Mouse (Mus musculus): ENCODE results near the gene Fubp1. TPM values are rescaled to one million over a fixed set of nuclear protein-coding genes. Genes with fewer than 3 reads are reported as not detected.
A peak's percentile ranks its signal among the peaks of the same experiment; 100 is the strongest.

Fubp1 gene
- total and polyA plus RNA-seq, 3 experiments = 214 to 333 (median 224) TPM

- peak overlapping the region; percentile 98 for H3K9ac ChIP-seq (ENCODE audit: insufficient read depth, low read depth)
- DNase-seq (ENCODE audit: extremely low read depth) = no peak
- peaks cover 63% of the 10 kb centered on the region for H3K79me2 ChIP-seq (replicated peaks; ENCODE audit: control insufficient read depth, extremely low read depth, insufficient read depth, poor library complexity, severe bottlenecking)
- TF ChIP-seq ZMIZ1 (IDR thresholded peaks at IDR 0.05; ENCODE audit: low read depth, low read length) (0 out of 2 replicates have a peak, but pooled peaks have one; percentile 36), HCFC1 (IDR thresholded peaks at IDR 0.05; ENCODE audit: low read depth, low read length) (no peak), RCOR1 (conservative IDR thresholded peaks at IDR 0.05; ENCODE audit: low read depth, low read length) (0 out of 2 replicates have a peak, but pooled peaks have one; percentile 50), POLR2A (IDR thresholded peaks at IDR 0.05; ENCODE audit: low read depth, low read length) (peak; percentile 24; the same call in 1 of the 2 replicates), SIN3A (IDR thresholded peaks at IDR 0.05; ENCODE audit: low read length) (peak; percentile 14), POLR2AphosphoS2 (IDR thresholded peaks at IDR 0.05; ENCODE audit: low read depth, low read length) (no peak; the same call in 1 of the 2 replicates), EP300 (IDR thresholded peaks at IDR 0.05; ENCODE audit: low read length) (no peak), MXI1 (IDR thresholded peaks at IDR 0.05; ENCODE audit: low read depth, low read length) (peak; percentile 42; the same call in 1 of the 2 replicates), E2F4 (IDR thresholded peaks at IDR 0.05; ENCODE audit: insufficient replicate concordance, low read depth, low read length) (no peak), TCF12 (IDR thresholded peaks at IDR 0.05; ENCODE audit: low read depth, low read length) (no peak), MYC (IDR thresholded peaks at IDR 0.05; ENCODE audit: low read depth, low read length) (peak; percentile 9; the same call in 1 of the 2 replicates), MAZ (IDR thresholded peaks at IDR 0.05; ENCODE audit: low read depth, low read length) (peak; percentile 15; the same call in 1 of the 2 replicates), ELF1 (IDR thresholded peaks at IDR 0.05; ENCODE audit: low read depth, low read length) (0 out of 2 replicates have a peak, but pooled peaks have one; percentile 7)
- dilution Hi-C loops (cut with MboI; ENCODE audit: extremely low pct_ligation_motif_present, extremely low pct_unique_long_range_greater_than_20kb, low sequenced_read_pairs) (no loop called here), in situ Hi-C loops (cut with MboI; ENCODE audit: low pct_ligation_motif_present, low pct_unique_long_range_greater_than_20kb, low sequenced_read_pairs) (no loop called here)
- H3K9me3 ChIP-seq (replicated peaks; ENCODE audit: low read length) = no peaks in the 10 kb centered on the region
- H3K4me2 ChIP-seq (ENCODE audit: insufficient read depth, low read depth, poor library complexity, severe bottlenecking) = peak overlapping the region; percentile 99
- no peak overlapping the region for H3K27ac ChIP-seq (ENCODE audit: insufficient read depth, low read depth)
- H3K4me3 ChIP-seq (replicated peaks in 1 of 3; ENCODE audit: low read depth in 2 of 3, low read length in 2 of 3, poor library complexity in 1 of 3) = peak overlapping the region; percentile 78 to 92 (median 84)
- no peaks in the 10 kb centered on the region for H3K27me3 ChIP-seq (replicated peaks)
- H3K4me1 ChIP-seq (ENCODE audit: control insufficient read depth in 1 of 2, insufficient read depth in 2 of 2) = peaks cover 6 to 56% of the 10 kb centered on the region in 2 experiments
- H3K36me3 ChIP-seq (replicated peaks in 1 of 2; ENCODE audit: control insufficient read depth in 1 of 2, insufficient read depth in 1 of 2, low read length in 1 of 2) = peaks cover 20 to 60% of the 10 kb centered on the region in 2 experiments
Measured at GRCm38 (mm10) chr3:152211731-152212279, 1.6 kb downstream of the Fubp1 start.

GRCm38 (mm10) chr3:152213416-152213815 is 3.2 kb downstream of the Fubp1 start:
- Histone ChIP-seq H3K27ac (ENCODE audit: insufficient read depth, low read depth) (no peak overlapping the region), H3K79me2 (replicated peaks; ENCODE audit: control insufficient read depth, extremely low read depth, insufficient read depth, poor library complexity, severe bottlenecking) (peaks cover 74% of the 10 kb centered on the region), H3K27me3 (replicated peaks) (no peaks in the 10 kb centered on the region), H3K4me3 (replicated peaks in 1 of 3; ENCODE audit: low read depth in 2 of 3, low read length in 2 of 3, poor library complexity in 1 of 3) (peak overlapping the region in 2 of 3 experiments; percentile 18 to 84), H3K36me3 (replicated peaks in 1 of 2; ENCODE audit: control insufficient read depth in 1 of 2, insufficient read depth in 1 of 2, low read length in 1 of 2) (peaks cover 30 to 62% of the 10 kb centered on the region in 2 experiments), H3K4me2 (ENCODE audit: insufficient read depth, low read depth, poor library complexity, severe bottlenecking) (peak overlapping the region; percentile 99), H3K9me3 (replicated peaks; ENCODE audit: low read length) (no peaks in the 10 kb centered on the region), H3K4me1 (ENCODE audit: control insufficient read depth in 1 of 2, insufficient read depth in 2 of 2) (peaks cover 5 to 42% of the 10 kb centered on the region in 2 experiments), H3K9ac (ENCODE audit: insufficient read depth, low read depth) (peak overlapping the region; percentile 98)
- DNase-seq (ENCODE audit: extremely low read depth) = no peak
- TF ChIP-seq USF1 (IDR thresholded peaks at IDR 0.05; ENCODE audit: low read depth, low read length) (no peak), SIN3A (IDR thresholded peaks at IDR 0.05; ENCODE audit: low read length) (0 out of 2 replicates have a peak, but pooled peaks have one; percentile 54)
- in situ Hi-C loops (cut with MboI; ENCODE audit: low pct_ligation_motif_present, low pct_unique_long_range_greater_than_20kb, low sequenced_read_pairs) (no loop called here), dilution Hi-C loops (cut with MboI; ENCODE audit: extremely low pct_ligation_motif_present, extremely low pct_unique_long_range_greater_than_20kb, low sequenced_read_pairs) (no loop called here)

All from CH12.LX (cell line).